Mouse (Mus musculus): ENCODE data around the gene E2f3. TPM values are rescaled to one million over a fixed set of nuclear protein-coding genes. Genes with fewer than 3 reads are reported as not detected.

The E2f3 gene
- polyA plus RNA-seq (2017; shearing (Covaris generic)) = 0.78 TPM

DNA sequence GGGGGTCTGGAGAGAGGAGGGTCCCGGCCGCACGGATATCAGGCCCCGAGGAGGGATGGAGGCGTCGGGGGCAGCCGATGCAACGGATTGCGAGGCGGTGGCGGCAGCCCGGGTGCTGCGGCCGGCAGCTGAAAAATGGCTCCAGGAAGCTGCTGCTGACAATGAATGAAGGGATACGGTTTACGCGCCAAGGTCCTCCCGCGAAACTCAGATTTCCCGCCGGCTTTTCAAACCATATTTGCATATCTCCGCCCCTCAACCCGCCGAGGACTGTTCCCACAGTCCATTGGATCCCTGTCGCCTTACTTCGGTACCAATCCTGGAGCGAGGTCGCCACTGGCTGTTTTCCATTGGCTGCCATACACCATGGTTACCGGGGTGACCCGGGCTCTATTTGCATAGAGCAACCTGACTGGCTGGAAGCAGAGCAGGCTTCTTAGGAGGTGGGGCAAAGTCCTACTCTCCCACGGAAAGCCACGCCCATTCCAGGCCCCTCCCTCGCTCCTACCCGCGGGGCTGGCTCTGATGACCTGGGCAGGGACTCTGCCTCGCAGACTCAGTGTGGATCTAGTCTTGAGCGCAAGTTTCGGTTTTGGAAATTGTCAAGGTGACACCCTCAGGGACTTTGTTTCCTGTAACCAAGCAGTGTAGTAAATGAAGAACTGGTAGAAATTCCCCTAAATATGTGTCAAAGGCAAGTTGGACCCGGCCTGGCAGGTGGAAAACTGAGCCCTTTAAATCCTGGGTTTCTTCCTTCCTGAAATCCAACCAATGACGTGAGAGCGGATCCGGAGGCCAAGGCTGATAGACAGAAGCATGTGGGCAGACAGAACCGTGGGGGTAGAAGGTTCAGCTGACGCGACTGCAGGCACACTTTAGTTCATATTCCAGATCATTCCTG lies at the start of gene E2f3:
Gene E2f3, minus strand, starts transcription at position 209 of the 901 bp plus-strand sequence.

Other genes starting within 250 kb of the E2f3 start
- gene Cdkal1, start 130.4 kb downstream of the E2f3 start, polyA plus RNA-seq (2017; shearing (Covaris generic)) = 38.5 TPM
- 25.4 TPM for gene Mboat1, start 150.4 kb upstream of the E2f3 start, polyA plus RNA-seq (2017; shearing (Covaris generic))